21 mouse cellular contexts compared by ENCODE assay signal in genomic region chr9:119021731-119022130, GRCm38 (mm10). TPM values are rescaled to one million over a fixed set of nuclear protein-coding genes. Genes with fewer than 3 reads are reported as not detected.
DNase-seq lines count a peak whose midpoint lies in the region; ATAC-seq and TF ChIP-seq lines count a peak whose summit lies in the region.
"Had no signal": no experiment of that assay in that cellular context is flagged by ENCODE, and none has a peak within 500 bp of the region (broad histone marks: within the 10 kb centered on the region; RNA-seq: fewer than 3 reads in every experiment).

No protein-coding gene starts in this region.

- 0 out of 2 replicates have a peak overlapping the region, but pooled peaks have one; percentile 29 for H3K4me3 ChIP-seq in ES-Bruce4 (ENCODE audit: low read depth, low read length)
- no peak overlapping the region for H3K4me3 ChIP-seq in kidney, adult 2 months (ENCODE audit: insufficient read depth, low read depth, low read length)
- H3K4me3 ChIP-seq in kidney, embryonic 16.5 days (ENCODE audit: low read length), result no peak overlapping the region
- H3K4me3 ChIP-seq: embryonic facial prominence, embryonic 12.5 days; forebrain, embryonic 12.5 days; gastrocnemius, adult 2 months; heart, embryonic 13.5 days; hindbrain, embryonic 12.5 days had no signal

- H3K27ac ChIP-seq in ES-Bruce4 (ENCODE audit: insufficient read depth, low read length), result peak overlapping the region; percentile 50; the same call in 1 of the 2 replicates
- H3K27ac ChIP-seq in kidney, adult 2 months (ENCODE audit: insufficient read depth, low read depth, low read length), result peak overlapping the region; percentile 72
- H3K27ac ChIP-seq in kidney, embryonic 16.5 days (ENCODE audit: low read length), result peak overlapping the region; percentile 67
- H3K27ac ChIP-seq: embryonic facial prominence, embryonic 12.5 days; forebrain, embryonic 12.5 days; gastrocnemius, adult 2 months; heart, embryonic 13.5 days; hindbrain, embryonic 12.5 days; hindbrain, postnatal 0 days had no signal

- TF ChIP-seq POLR2A in ES-Bruce4 (IDR thresholded peaks at IDR 0.05; ENCODE audit: insufficient read depth, low read length), result no peak
- TF ChIP-seq POLR2A in kidney, adult 2 months (IDR thresholded peaks at IDR 0.05; ENCODE audit: low read depth, low read length), result no peak

- DNase-seq in kidney, adult 2 months, result peak; percentile 79
- peak; percentile 63 to 73 for DNase-seq in kidney, postnatal 36 days
- DNase-seq in lung, postnatal 4 days, result no peak
- DNase-seq in T-cell, adult 2 months (ENCODE audit: low spot score), result no peak
- no peak for DNase-seq in heart, adult 11 months
- DNase-seq: adrenal gland, postnatal 14 days; cerebellum, adult 11-12 months; cerebellum, adult 9-10 months; cerebellum, postnatal 25 days; gastrocnemius, adult 2 months; gastrocnemius, postnatal 25 days; heart, postnatal 36 days had no signal

- H3K4me2 ChIP-seq in kidney, embryonic 16.5 days (replicated peaks; ENCODE audit: low read depth, low read length), result no peak overlapping the region
- H3K4me2 ChIP-seq: embryonic facial prominence, embryonic 12.5 days; forebrain, embryonic 12.5 days; heart, embryonic 13.5 days; hindbrain, embryonic 12.5 days had no signal

- peaks cover 8% of the 10 kb centered on the region for H3K4me1 ChIP-seq in ES-Bruce4 (ENCODE audit: control insufficient read depth, insufficient read depth, low read length)
- H3K4me1 ChIP-seq in kidney, adult 2 months (ENCODE audit: control insufficient read depth, insufficient read depth, low read length), result peaks cover 28% of the 10 kb centered on the region
- peaks cover 46% of the 10 kb centered on the region for H3K4me1 ChIP-seq in kidney, embryonic 16.5 days (ENCODE audit: insufficient read depth, low read length)
- H3K4me1 ChIP-seq: heart, embryonic 13.5 days; hindbrain, embryonic 12.5 days had no signal

- no peaks in the 10 kb centered on the region for H3K36me3 ChIP-seq in ES-Bruce4 (ENCODE audit: control insufficient read depth, insufficient read depth, low read length, poor library complexity, severe bottlenecking)
- no peaks in the 10 kb centered on the region for H3K36me3 ChIP-seq in kidney, adult 2 months (ENCODE audit: control insufficient read depth, insufficient read depth, low read length)
- H3K36me3 ChIP-seq in kidney, embryonic 16.5 days (ENCODE audit: insufficient read depth, low read length), result peaks cover 22% of the 10 kb centered on the region

- TF ChIP-seq CTCF in ES-Bruce4 (IDR thresholded peaks at IDR 0.05; ENCODE audit: low read depth, low read length), result no peak
- no peak for TF ChIP-seq CTCF in kidney, adult 2 months (conservative IDR thresholded peaks at IDR 0.05; ENCODE audit: insufficient read depth, insufficient read length, low read depth, low read length)

- TF ChIP-seq EP300 in ES-Bruce4 (IDR thresholded peaks at IDR 0.05; ENCODE audit: insufficient read depth, low read depth, low read length), result no peak

- ATAC-seq in kidney, embryonic 16.5 days (ENCODE audit: low FRiP score, low TSS enrichment), result no peak
- ATAC-seq: activated CD4-positive, CD25-positive, alpha-beta regulatory T cell, adult 4 months; forebrain, embryonic 16.5 days; hindbrain, postnatal 0 days had no signal

- no peak overlapping the region for H3K9ac ChIP-seq in ES-Bruce4 (ENCODE audit: low read depth, poor library complexity, severe bottlenecking)
- H3K9ac ChIP-seq in kidney, embryonic 16.5 days (replicated peaks; ENCODE audit: low read length), result no peak overlapping the region
- H3K9ac ChIP-seq: embryonic facial prominence, embryonic 12.5 days; forebrain, embryonic 12.5 days; heart, embryonic 13.5 days; hindbrain, embryonic 12.5 days had no signal

- no peaks in the 10 kb centered on the region for H3K9me3 ChIP-seq in ES-Bruce4 (replicated peaks; ENCODE audit: control insufficient read depth, insufficient read depth, low read length, poor library complexity, severe bottlenecking)
- H3K9me3 ChIP-seq in kidney, embryonic 16.5 days (ENCODE audit: low read length), result no peaks in the 10 kb centered on the region
- H3K9me3 ChIP-seq: embryonic facial prominence, embryonic 12.5 days; forebrain, embryonic 12.5 days; heart, embryonic 13.5 days; hindbrain, embryonic 12.5 days had no signal

- 40% methylated on average over 7 of the region's 7 CpGs for WGBS in kidney, adult 2 months
- 63% methylated on average over 7 of the region's 7 CpGs for WGBS in kidney, embryonic 16.5 days

- H3K27me3 ChIP-seq in ES-Bruce4 (ENCODE audit: control insufficient read depth, insufficient read depth, low read length, poor library complexity, severe bottlenecking), result no peaks in the 10 kb centered on the region
- H3K27me3 ChIP-seq in kidney, adult 2 months (replicated peaks; ENCODE audit: control insufficient read depth, insufficient read depth, low read length), result no peaks in the 10 kb centered on the region
- H3K27me3 ChIP-seq in kidney, embryonic 16.5 days (ENCODE audit: insufficient read depth, low read length), result no peaks in the 10 kb centered on the region
- H3K27me3 ChIP-seq: embryonic facial prominence, embryonic 12.5 days; forebrain, embryonic 12.5 days; heart, embryonic 13.5 days; hindbrain, embryonic 12.5 days had no signal

RNA-seq across cellular contexts. Expression of gene Vill, which starts 30.8 kb away (rescaled TPM):
- polyA plus RNA-seq in ES-Bruce4 (2011; ENCODE audit: insufficient read depth, insufficient read length, low read depth, missing spikeins), result 37.0 and 40.0 TPM in 2 replicates
- 48.5 and 73.9 TPM in 2 replicates for polyA plus RNA-seq in kidney, adult 2 months (2012; rRNA removed)
- 53.7 and 56.3 TPM in 2 replicates for polyA plus RNA-seq in kidney, embryonic 16.5 days (2015; fragmentation: Nextera tagmentation; extraction: Ambion mirVana)

Comparison
In these comparisons a context has a peak if more than half of its experiments do, and no peak if none do; other contexts are left out.
1. DNase-seq: peak in kidney, adult 2 months (single experiment) and kidney, postnatal 36 days (2 of 2); none in lung, postnatal 4 days (0 of 2), T-cell, adult 2 months (single experiment) and heart, adult 11 months (single experiment).
2. Peak in every context shown above with its lines, with median percentiles within 50 percentile points of each other: H3K27ac ChIP-seq.